Mouse (Mus musculus): ENCODE results near the gene Dot1l. TPM values are rescaled to one million over a fixed set of nuclear protein-coding genes. Genes with fewer than 3 reads are reported as not detected.

Gene Dot1l
- polyA plus RNA-seq, 1 experiment from 2014 or later: 4.6 TPM

- peaks cover 7% of the 10 kb centered on the region for H3K4me1 ChIP-seq (ENCODE audit: insufficient read depth)
- no peak for TF ChIP-seq EP300 (IDR thresholded peaks at IDR 0.05; ENCODE audit: low read depth)
- TF ChIP-seq CTCF (IDR thresholded peaks at IDR 0.05; ENCODE audit: low read depth): no peak
- H3K27me3 ChIP-seq (ENCODE audit: insufficient read depth, low read length): peaks cover 47% of the 10 kb centered on the region
- H3K36me3 ChIP-seq (replicated peaks; ENCODE audit: insufficient read depth, low read length): no peaks in the 10 kb centered on the region
- peak overlapping the region; percentile 55 for H3K4me2 ChIP-seq (ENCODE audit: low read depth, low read length)
- no peaks in the 10 kb centered on the region for H3K9me3 ChIP-seq (ENCODE audit: low read length)
- no peak for DNase-seq
- no peak overlapping the region for H3K27ac ChIP-seq (ENCODE audit: low read depth)
- no peak for ATAC-seq
- WGBS (ENCODE audit: insufficient replicate concordance): 16% methylated on average over 30 of the region's 32 CpGs
- H3K9ac ChIP-seq (replicated peaks): no peak overlapping the region
- peak overlapping the region; percentile 15; the same call in 1 of the 2 replicates for H3K4me3 ChIP-seq (ENCODE audit: low read depth, low read length)
These were observed 88.3 kb downstream of the Dot1l start for GRCm38 (mm10) chr10:80843087-80843930.

GRCm38 (mm10) chr10:80843931-80844547 is 89.0 kb downstream of the Dot1l start, which contains the start of gene Lingo3:
Lingo3 (minus strand) TSS chr10:80844039.
- H3K27me3 ChIP-seq (ENCODE audit: insufficient read depth, low read length): peaks cover 47% of the 10 kb centered on the region
- no peak; the same call in 1 of the 2 replicates for ATAC-seq

More at GRCm38 (mm10) chr10:80843931-80844547, 89.0 kb downstream of the Dot1l start, which contains the start of gene Lingo3:
- Histone ChIP-seq H3K4me1 (ENCODE audit: insufficient read depth) (peaks cover 13% of the 10 kb centered on the region), H3K27ac (ENCODE audit: low read depth) (no peak within 1 kb of the TSS), H3K4me2 (ENCODE audit: low read depth, low read length) (peak within 1 kb of the TSS; percentile 55), H3K9ac (replicated peaks) (no peak within 1 kb of the TSS), H3K9me3 (ENCODE audit: low read length) (no peaks in the 10 kb centered on the region), H3K4me3 (ENCODE audit: low read depth, low read length) (peak within 1 kb of the TSS; percentile 15; the same call in 1 of the 2 replicates), H3K36me3 (replicated peaks; ENCODE audit: insufficient read depth, low read length) (no peaks in the 10 kb centered on the region)
- no peak for DNase-seq
- 6% methylated on average over 43 of the region's 51 CpGs for WGBS (ENCODE audit: insufficient replicate concordance)
- no peak for TF ChIP-seq EP300 (IDR thresholded peaks at IDR 0.05; ENCODE audit: low read depth)
- TF ChIP-seq CTCF (IDR thresholded peaks at IDR 0.05; ENCODE audit: low read depth): no peak

MicroRNA genes within 50 kb of the gene (microRNA counts, 519-probe panel; counts per million panel counts)
- not detected for microRNA mmu-miR-1982

Small RNAs within 50 kb of the gene (microRNA-seq; reads per million reads assigned to microRNA genes)
- 9.7 reads per million, percentile 17 among the genes with 10 or more reads in this experiment for gene Mir1982

Other genes with a start within 250 kb of the Dot1l start
- gene Atp8b3, start 216.1 kb upstream of the Dot1l start, polyA plus RNA-seq (2015; fragmentation: Nextera tagmentation; extraction: Ambion mirVana): not detected in 2 replicates
- gene Rexo1, start 193.6 kb upstream of the Dot1l start, polyA plus RNA-seq (2015; fragmentation: Nextera tagmentation; extraction: Ambion mirVana): 7.4 and 8.1 TPM in 2 replicates
- gene Klf16, start 177.9 kb upstream of the Dot1l start, polyA plus RNA-seq (2015; fragmentation: Nextera tagmentation; extraction: Ambion mirVana): 6.1 and 6.5 TPM in 2 replicates
- 50.2 and 59.3 TPM in 2 replicates for gene Abhd17a, start 164.9 kb upstream of the Dot1l start, polyA plus RNA-seq (2015; fragmentation: Nextera tagmentation; extraction: Ambion mirVana)
- 27.5 and 29.2 TPM in 2 replicates for gene Scamp4, start 152.3 kb upstream of the Dot1l start, polyA plus RNA-seq (2015; fragmentation: Nextera tagmentation; extraction: Ambion mirVana)
- gene Adat3, start 152.3 kb upstream of the Dot1l start, polyA plus RNA-seq (2015; fragmentation: Nextera tagmentation; extraction: Ambion mirVana): 2.1 and 2.6 TPM in 2 replicates
- 0.20 and 0.52 TPM in 2 replicates for gene Gm49322, start 149.2 kb upstream of the Dot1l start, polyA plus RNA-seq (2015; fragmentation: Nextera tagmentation; extraction: Ambion mirVana)
- 41.4 and 45.8 TPM in 2 replicates for gene Csnk1g2, start 132.4 kb upstream of the Dot1l start, polyA plus RNA-seq (2015; fragmentation: Nextera tagmentation; extraction: Ambion mirVana)
- gene Btbd2, start 98.1 kb upstream of the Dot1l start, polyA plus RNA-seq (2015; fragmentation: Nextera tagmentation; extraction: Ambion mirVana): 10.7 and 11.5 TPM in 2 replicates
- 45.8 and 46.1 TPM in 2 replicates for gene Mknk2, start 77.1 kb upstream of the Dot1l start, polyA plus RNA-seq (2015; fragmentation: Nextera tagmentation; extraction: Ambion mirVana)
- gene Mob3a, start 53.2 kb upstream of the Dot1l start, polyA plus RNA-seq (2015; fragmentation: Nextera tagmentation; extraction: Ambion mirVana): 14.7 and 17.3 TPM in 2 replicates
- gene Izumo4, start 53.0 kb upstream of the Dot1l start, polyA plus RNA-seq (2015; fragmentation: Nextera tagmentation; extraction: Ambion mirVana): 7.9 and 10.4 TPM in 2 replicates
- 16.4 and 19.0 TPM in 2 replicates for gene Ap3d1, start 12.9 kb upstream of the Dot1l start, polyA plus RNA-seq (2015; fragmentation: Nextera tagmentation; extraction: Ambion mirVana)
- 20.9 and 22.2 TPM in 2 replicates for gene Sf3a2, start 43.0 kb downstream of the Dot1l start, polyA plus RNA-seq (2015; fragmentation: Nextera tagmentation; extraction: Ambion mirVana)
- 42.0 and 43.7 TPM in 2 replicates for gene Plekhj1, start 43.4 kb downstream of the Dot1l start, polyA plus RNA-seq (2015; fragmentation: Nextera tagmentation; extraction: Ambion mirVana)
- gene Amh, start 50.0 kb downstream of the Dot1l start, polyA plus RNA-seq (2015; fragmentation: Nextera tagmentation; extraction: Ambion mirVana): 0.06 TPM in 1 of 2 replicates, not detected in the other
- gene Jsrp1, start 58.3 kb downstream of the Dot1l start, polyA plus RNA-seq (2015; fragmentation: Nextera tagmentation; extraction: Ambion mirVana): 1.6 TPM in 1 of 2 replicates, not detected in the other
- gene Oaz1, start 71.5 kb downstream of the Dot1l start, polyA plus RNA-seq (2015; fragmentation: Nextera tagmentation; extraction: Ambion mirVana): 1,017 and 1,029 TPM in 2 replicates
- gene Lingo3, start 88.8 kb downstream of the Dot1l start, polyA plus RNA-seq (2015; fragmentation: Nextera tagmentation; extraction: Ambion mirVana): not detected in 2 replicates
- gene Lsm7, start 100.0 kb downstream of the Dot1l start, polyA plus RNA-seq (2015; fragmentation: Nextera tagmentation; extraction: Ambion mirVana): 104 and 108 TPM in 2 replicates
- 27.6 and 27.7 TPM in 2 replicates for gene Sppl2b, start 100.1 kb downstream of the Dot1l start, polyA plus RNA-seq (2015; fragmentation: Nextera tagmentation; extraction: Ambion mirVana)
- gene Tmprss9, start 116.6 kb downstream of the Dot1l start, polyA plus RNA-seq (2015; fragmentation: Nextera tagmentation; extraction: Ambion mirVana): 0.12 TPM in 2 replicates
- 242 and 244 TPM in 2 replicates for gene Timm13, start 145.8 kb downstream of the Dot1l start, polyA plus RNA-seq (2015; fragmentation: Nextera tagmentation; extraction: Ambion mirVana)
- 5.4 and 6.5 TPM in 2 replicates for gene Lmnb2, start 163.0 kb downstream of the Dot1l start, polyA plus RNA-seq (2015; fragmentation: Nextera tagmentation; extraction: Ambion mirVana)
- gene Gadd45b, start 174.9 kb downstream of the Dot1l start, polyA plus RNA-seq (2015; fragmentation: Nextera tagmentation; extraction: Ambion mirVana): 17.3 and 18.7 TPM in 2 replicates

Data from liver, postnatal 0 days (tissue).